30 mouse cellular contexts compared by ENCODE assay signal in the genomic region with DNA sequence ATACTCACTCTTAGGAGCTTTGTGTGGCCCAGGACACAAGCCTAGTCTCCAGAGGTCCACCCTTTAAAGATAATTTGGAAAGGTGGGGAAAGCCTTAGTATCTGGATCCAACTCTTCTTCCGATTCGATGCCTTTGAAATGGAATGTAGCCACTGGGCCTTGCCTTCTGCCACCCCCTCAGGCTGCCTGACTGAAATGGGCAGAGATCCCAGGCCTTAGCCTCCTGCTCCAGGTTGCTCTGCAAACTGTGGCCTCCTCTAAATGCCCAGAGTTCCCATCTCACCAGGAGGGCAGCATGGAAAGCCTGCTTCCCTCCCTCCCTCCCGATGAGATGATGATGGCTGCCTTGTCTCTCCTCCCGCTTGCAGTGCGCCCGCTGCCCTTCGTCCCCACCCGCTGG. TPM values are rescaled to one million over a fixed set of nuclear protein-coding genes. Genes with fewer than 3 reads are reported as not detected.
DNase-seq lines count a peak whose midpoint lies in the region; ATAC-seq lines count a peak whose summit lies in the region.
"Had no signal": no experiment of that assay in that cellular context is flagged by ENCODE, and none has a peak within 500 bp of the region (broad histone marks: within the 10 kb centered on the region; RNA-seq: fewer than 3 reads in every experiment).

No protein-coding gene starts in this region.

- no peaks in the 10 kb centered on the region for H3K36me3 ChIP-seq in midbrain, embryonic 11.5 days (ENCODE audit: control insufficient read depth, insufficient read depth, low read length)
- H3K36me3 ChIP-seq: embryonic facial prominence, embryonic 10.5 days; embryonic facial prominence, embryonic 13.5 days; forebrain, embryonic 12.5 days; forebrain, embryonic 15.5 days; G1E; heart, embryonic 12.5 days; heart, embryonic 15.5 days; hindbrain, embryonic 15.5 days; kidney, embryonic 15.5 days had no signal

- no peak overlapping the region for H3K27ac ChIP-seq in midbrain, embryonic 11.5 days (ENCODE audit: low read depth, low read length)
- H3K27ac ChIP-seq: embryonic facial prominence, embryonic 13.5 days; forebrain, embryonic 12.5 days; forebrain, embryonic 15.5 days; heart, embryonic 15.5 days; hindbrain, embryonic 15.5 days; kidney, embryonic 15.5 days had no signal

- H3K4me3 ChIP-seq in midbrain, embryonic 11.5 days (ENCODE audit: low read depth, low read length) = no peak overlapping the region
- H3K4me3 ChIP-seq: embryonic facial prominence, embryonic 10.5 days; embryonic facial prominence, embryonic 13.5 days; erythroblast, embryonic 14.5 days; forebrain, embryonic 12.5 days; forebrain, embryonic 15.5 days; heart, embryonic 12.5 days; heart, embryonic 15.5 days; hindbrain, embryonic 15.5 days; kidney, embryonic 15.5 days had no signal

- H3K9me3 ChIP-seq in midbrain, embryonic 11.5 days (ENCODE audit: control insufficient read depth, low read length) = no peaks in the 10 kb centered on the region
- H3K9me3 ChIP-seq: embryonic facial prominence, embryonic 10.5 days; embryonic facial prominence, embryonic 13.5 days; forebrain, embryonic 12.5 days; forebrain, embryonic 15.5 days; heart, embryonic 12.5 days; heart, embryonic 15.5 days; hindbrain, embryonic 15.5 days; kidney, embryonic 15.5 days had no signal

- peak; percentile 71 for DNase-seq in cerebellum, adult 11-12 months
- DNase-seq in cerebellum, postnatal 4 days (ENCODE audit: low spot score in 2 of 2) = no peak
- peak; percentile 84 for DNase-seq in brain, adult 2 months (ENCODE audit: low read depth, low spot score)
- DNase-seq in cerebellum, adult 9-10 months = peak; percentile 69
- peak; percentile 74 to 81 for DNase-seq in cerebellum, postnatal 14 days
- DNase-seq in adrenal gland, postnatal 36 days = no peak
- DNase-seq in midbrain, embryonic 11.5 days (ENCODE audit: low spot score, missing footprints) = no peak
- no peak for DNase-seq in left cerebral cortex, postnatal 10 days (ENCODE audit: extremely low spot score in 1 of 2, low spot score in 2 of 2)
- DNase-seq: adrenal gland, adult 8-10 months; adrenal gland, postnatal 25 days; B cell, adult 2 months; embryo, embryonic 11 days; gastrocnemius, postnatal 25 days; heart, adult 18-20 months; heart, postnatal 10 days; heart, postnatal 36 days; kidney, adult 11 months; kidney, adult 8-10 months had no signal

- no peak overlapping the region for H3K9ac ChIP-seq in midbrain, embryonic 11.5 days (ENCODE audit: low read length)
- H3K9ac ChIP-seq: embryonic facial prominence, embryonic 13.5 days; forebrain, embryonic 12.5 days; forebrain, embryonic 15.5 days; heart, embryonic 12.5 days; heart, embryonic 15.5 days; hindbrain, embryonic 15.5 days; kidney, embryonic 15.5 days had no signal

- no peak overlapping the region for H3K4me2 ChIP-seq in midbrain, embryonic 11.5 days
- H3K4me2 ChIP-seq: embryonic facial prominence, embryonic 13.5 days; forebrain, embryonic 12.5 days; forebrain, embryonic 15.5 days; heart, embryonic 12.5 days; heart, embryonic 15.5 days; hindbrain, embryonic 15.5 days; kidney, embryonic 15.5 days had no signal

- H3K4me1 ChIP-seq in midbrain, embryonic 11.5 days (ENCODE audit: control insufficient read depth, insufficient read depth, low read length) = peaks cover 21% of the 10 kb centered on the region

- H3K27me3 ChIP-seq in midbrain, embryonic 11.5 days (ENCODE audit: control insufficient read depth, insufficient read depth, low read length) = no peaks in the 10 kb centered on the region
- H3K27me3 ChIP-seq: forebrain, embryonic 12.5 days; forebrain, embryonic 15.5 days; heart, embryonic 12.5 days; hindbrain, embryonic 15.5 days; Patski had no signal

- intact Hi-C loops in left cerebral cortex, postnatal 10 days (cut with DNase I) = no loop called here

- no peak for ATAC-seq in midbrain, embryonic 11.5 days (ENCODE audit: low FRiP score)
- ATAC-seq: forebrain, embryonic 15.5 days; Patski had no signal

- WGBS in midbrain, embryonic 11.5 days = 92% methylated on average over 8 of the region's 8 CpGs

RNA-seq across cellular contexts. Expression of a gene that starts 11.8 kb away (rescaled TPM):
- total RNA-seq in adrenal gland, postnatal 36 days (2021) = 10 to 100 TPM; 21.6 to 28.8 TPM
- 19.2 and 20.4 TPM in 2 replicates for polyA plus RNA-seq in midbrain, embryonic 11.5 days (2014; fragmentation: Nextera tagmentation; extraction: Ambion mirVana)
- total RNA-seq in left cerebral cortex, postnatal 10 days (2021) = 10 to 100 TPM; 58.9 to 59.6 TPM
- polyA plus RNA-seq: G1E had no signal

RNA-seq across cellular contexts. Expression of a gene that starts 19.1 kb away (rescaled TPM):
- under 1 TPM; 0.76 to 0.86 TPM for total RNA-seq in adrenal gland, postnatal 36 days (2021)
- 2.7 and 3.5 TPM in 2 replicates for polyA plus RNA-seq in midbrain, embryonic 11.5 days (2014; fragmentation: Nextera tagmentation; extraction: Ambion mirVana)
- total RNA-seq in left cerebral cortex, postnatal 10 days (2021) = 1 to 10 TPM; 7.6 to 7.8 TPM
- total RNA-seq: CH12.LX had no signal
- polyA plus RNA-seq: erythroblast, embryonic 14.5 days; G1E had no signal

RNA-seq across cellular contexts. Expression of a gene that starts 47.2 kb away (rescaled TPM):
- total RNA-seq in adrenal gland, postnatal 36 days (2021) = 1 to 10 TPM in 1 of 2 experiments, under 1 TPM in 1; 0.99 to 2.0 TPM
- 8.6 and 10.2 TPM in 2 replicates for polyA plus RNA-seq in midbrain, embryonic 11.5 days (2014; fragmentation: Nextera tagmentation; extraction: Ambion mirVana)
- 100 to 1,000 TPM; 159 to 168 TPM for total RNA-seq in left cerebral cortex, postnatal 10 days (2021)
- total RNA-seq: CH12.LX had no signal
- polyA plus RNA-seq: erythroblast, embryonic 14.5 days; G1E had no signal

Comparison
In these comparisons a context has a peak if more than half of its experiments do, and no peak if none do; other contexts are left out.
1. DNase-seq: peak in cerebellum, adult 11-12 months (single experiment), brain, adult 2 months (single experiment), cerebellum, adult 9-10 months (single experiment) and cerebellum, postnatal 14 days (2 of 2); none in cerebellum, postnatal 4 days (0 of 2), adrenal gland, postnatal 36 days (0 of 2), midbrain, embryonic 11.5 days (single experiment) and left cerebral cortex, postnatal 10 days (0 of 2).
2. RNA of a gene that starts 19.1 kb away (total RNA-seq): 7.6 to 7.8 TPM in left cerebral cortex, postnatal 10 days; 0.76 to 0.86 TPM in adrenal gland, postnatal 36 days; every median in the first group is over 4 times any median in the second.
3. RNA of a gene that starts 47.2 kb away (total RNA-seq): 159 to 168 TPM in left cerebral cortex, postnatal 10 days; 0.99 to 2.0 TPM in adrenal gland, postnatal 36 days; every median in the first group is over 10 times any median in the second.